In the genomic region with DNA sequence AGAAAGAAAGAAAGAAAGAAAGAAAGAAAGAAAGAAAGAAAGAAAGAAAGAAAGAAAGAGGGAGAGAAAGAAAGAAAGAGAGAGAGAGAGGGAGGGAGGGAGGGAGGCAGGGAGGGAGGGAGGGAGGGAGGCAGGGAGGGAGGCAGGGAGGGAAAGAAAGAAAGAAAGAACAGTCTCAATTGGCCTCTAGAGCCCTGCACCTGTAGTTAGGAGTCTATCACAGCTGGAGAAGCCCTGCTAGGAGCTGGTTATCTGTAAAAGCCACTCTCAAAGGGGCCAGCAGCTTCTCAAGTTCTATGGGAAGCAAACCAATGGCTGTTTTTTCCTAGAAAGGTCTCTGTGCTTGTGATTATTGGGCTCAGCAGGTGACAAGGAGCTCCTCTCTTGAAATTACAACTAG, we compare ENCODE assay signal across 20 mouse cellular contexts. TPM values are rescaled to one million over a fixed set of nuclear protein-coding genes. Genes with fewer than 3 reads are reported as not detected.
"Had no signal": no experiment of that assay in that cellular context is flagged by ENCODE, and none has a peak within 500 bp of the region (broad histone marks: within the 10 kb centered on the region; RNA-seq: fewer than 3 reads in every experiment).

No protein-coding gene starts in this region.

RNA-seq across cellular contexts. Expression of a gene that starts 19.2 kb away (rescaled TPM):
- polyA plus RNA-seq: cerebellum, adult 2 months; cortical plate, adult 2 months; embryonic facial prominence, embryonic 10.5 days; embryonic facial prominence, embryonic 11.5 days; embryonic facial prominence, embryonic 12.5 days; embryonic facial prominence, embryonic 13.5 days; embryonic facial prominence, embryonic 14.5 days; embryonic facial prominence, embryonic 15.5 days; erythroblast, embryonic 14.5 days; forebrain, embryonic 10.5 days; forebrain, embryonic 11.5 days; forebrain, embryonic 12.5 days; forebrain, embryonic 13.5 days; forebrain, embryonic 14.5 days; forebrain, embryonic 15.5 days; forebrain, embryonic 16.5 days; forebrain, postnatal 0 days; gonadal fat pad, adult 2 months; heart, adult 2 months had no signal

RNA-seq across cellular contexts. Expression of a gene that starts 28.9 kb away (rescaled TPM):
- polyA plus RNA-seq: cerebellum, adult 2 months; cortical plate, adult 2 months; embryonic facial prominence, embryonic 10.5 days; embryonic facial prominence, embryonic 11.5 days; embryonic facial prominence, embryonic 12.5 days; embryonic facial prominence, embryonic 13.5 days; embryonic facial prominence, embryonic 14.5 days; embryonic facial prominence, embryonic 15.5 days; erythroblast, embryonic 14.5 days; forebrain, embryonic 10.5 days; forebrain, embryonic 11.5 days; forebrain, embryonic 12.5 days; forebrain, embryonic 13.5 days; forebrain, embryonic 14.5 days; forebrain, embryonic 15.5 days; forebrain, embryonic 16.5 days; forebrain, postnatal 0 days; frontal cortex, adult 2 months; gonadal fat pad, adult 2 months; heart, adult 2 months had no signal

RNA-seq across cellular contexts. Expression of a gene that starts 54.3 kb away (rescaled TPM):
- polyA plus RNA-seq: cortical plate, adult 2 months; embryonic facial prominence, embryonic 10.5 days; embryonic facial prominence, embryonic 11.5 days; embryonic facial prominence, embryonic 12.5 days; embryonic facial prominence, embryonic 13.5 days; embryonic facial prominence, embryonic 14.5 days; embryonic facial prominence, embryonic 15.5 days; erythroblast, embryonic 14.5 days; forebrain, embryonic 10.5 days; forebrain, embryonic 11.5 days; forebrain, embryonic 12.5 days; forebrain, embryonic 13.5 days; forebrain, embryonic 14.5 days; forebrain, embryonic 15.5 days; forebrain, embryonic 16.5 days; forebrain, postnatal 0 days; gonadal fat pad, adult 2 months; heart, adult 2 months had no signal
